Mouse (Mus musculus): ENCODE measurements around the gene Nol4l. TPM values are rescaled to one million over a fixed set of nuclear protein-coding genes. Genes with fewer than 3 reads are reported as not detected.

Gene Nol4l
- polyA plus RNA-seq, 1 experiment from 2014 or later, result 20.8 TPM

DNA sequence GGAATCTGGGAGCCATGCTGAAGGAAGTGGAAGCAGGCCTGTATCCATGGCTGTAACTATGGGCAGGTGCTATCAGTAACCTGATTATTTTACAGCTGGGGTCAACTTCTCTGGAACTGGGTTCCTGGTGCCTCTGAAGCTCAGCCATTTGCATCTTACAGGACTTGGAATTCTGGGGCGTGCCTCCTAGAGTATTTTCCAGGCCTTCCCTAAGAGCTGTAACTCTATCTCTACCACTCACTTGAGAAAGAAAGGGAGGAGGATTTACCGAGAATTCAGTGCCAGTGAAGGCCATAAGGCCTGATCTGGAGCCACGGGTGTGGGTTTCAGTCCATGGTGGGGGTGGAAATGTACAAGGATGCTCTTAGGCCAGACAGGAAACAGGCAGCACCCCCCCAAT lies 88.5 kb downstream of the Nol4l start:
- 24% methylated on average over 3 of the region's 3 CpGs for WGBS
- Histone ChIP-seq H3K27me3 (ENCODE audit: insufficient read depth, poor library complexity, severe bottlenecking) (no peaks in the 10 kb centered on the region), H3K36me3 (peaks cover under 1% of the 10 kb centered on the region; the same call in 1 of the 2 replicates), H3K9me3 (no peaks in the 10 kb centered on the region), H3K4me1 (peaks cover 86% of the 10 kb centered on the region), H3K27ac (peak overlapping the region; percentile 94), H3K4me3 (peak overlapping the region; percentile 81)
- DNase-seq (ENCODE audit: low spot score), result no peak

DNA sequence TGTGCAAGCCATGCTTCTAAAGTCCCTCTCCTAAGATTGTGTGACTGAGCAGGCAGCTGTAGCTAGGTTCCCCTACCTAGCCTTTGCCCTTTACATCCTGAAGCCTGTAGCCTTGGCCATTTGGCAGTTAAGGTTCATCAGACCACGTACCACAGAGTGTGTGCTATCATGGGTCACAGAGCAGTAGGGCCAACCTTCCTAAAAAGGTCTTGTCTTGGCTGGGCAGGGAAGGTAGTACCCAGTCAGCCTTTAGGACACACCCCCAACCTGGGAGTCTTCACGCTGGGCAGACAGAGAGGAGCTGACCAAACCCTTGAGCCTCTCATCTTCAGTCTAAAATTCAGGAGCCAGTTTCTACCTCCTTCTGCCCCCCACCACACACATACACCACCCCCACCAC lies 89.0 kb downstream of the Nol4l start:
- 34% methylated on average over 2 of the region's 2 CpGs for WGBS
- Histone ChIP-seq H3K27me3 (ENCODE audit: insufficient read depth, poor library complexity, severe bottlenecking) (no peaks in the 10 kb centered on the region), H3K4me3 (peak overlapping the region; percentile 81), H3K4me1 (peaks cover 87% of the 10 kb centered on the region), H3K27ac (peak overlapping the region; percentile 94), H3K9me3 (no peaks in the 10 kb centered on the region), H3K36me3 (peaks cover 5% of the 10 kb centered on the region)
- DNase-seq (ENCODE audit: low spot score), result no peak

DNA sequence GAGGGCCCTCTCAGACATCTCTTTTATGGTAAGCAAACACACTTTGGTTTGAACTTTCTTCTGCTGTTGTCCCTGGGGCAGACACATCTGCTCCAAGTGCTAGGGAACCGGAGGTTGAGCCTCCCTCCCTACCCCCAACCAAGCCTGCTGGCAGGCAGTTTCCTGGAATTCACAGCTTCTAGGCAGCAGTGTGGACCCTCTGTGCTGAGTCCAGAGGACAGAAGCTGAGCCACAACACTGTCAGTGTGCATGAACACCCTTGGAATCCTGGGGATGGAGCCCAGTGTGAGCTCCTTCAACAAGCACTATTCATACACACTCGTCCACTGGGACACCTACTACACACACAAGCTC lies 92.5 kb downstream of the Nol4l start:
- Histone ChIP-seq H3K27ac (peak overlapping the region; percentile 84), H3K27me3 (ENCODE audit: insufficient read depth, poor library complexity, severe bottlenecking) (no peaks in the 10 kb centered on the region), H3K4me3 (peak overlapping the region; percentile 31), H3K4me1 (peaks cover 94% of the 10 kb centered on the region), H3K36me3 (peaks cover 32% of the 10 kb centered on the region), H3K9me3 (no peaks in the 10 kb centered on the region)
- WGBS, result 23% methylated on average over 2 of the region's 2 CpGs
- DNase-seq (ENCODE audit: low spot score), result no peak

DNA sequence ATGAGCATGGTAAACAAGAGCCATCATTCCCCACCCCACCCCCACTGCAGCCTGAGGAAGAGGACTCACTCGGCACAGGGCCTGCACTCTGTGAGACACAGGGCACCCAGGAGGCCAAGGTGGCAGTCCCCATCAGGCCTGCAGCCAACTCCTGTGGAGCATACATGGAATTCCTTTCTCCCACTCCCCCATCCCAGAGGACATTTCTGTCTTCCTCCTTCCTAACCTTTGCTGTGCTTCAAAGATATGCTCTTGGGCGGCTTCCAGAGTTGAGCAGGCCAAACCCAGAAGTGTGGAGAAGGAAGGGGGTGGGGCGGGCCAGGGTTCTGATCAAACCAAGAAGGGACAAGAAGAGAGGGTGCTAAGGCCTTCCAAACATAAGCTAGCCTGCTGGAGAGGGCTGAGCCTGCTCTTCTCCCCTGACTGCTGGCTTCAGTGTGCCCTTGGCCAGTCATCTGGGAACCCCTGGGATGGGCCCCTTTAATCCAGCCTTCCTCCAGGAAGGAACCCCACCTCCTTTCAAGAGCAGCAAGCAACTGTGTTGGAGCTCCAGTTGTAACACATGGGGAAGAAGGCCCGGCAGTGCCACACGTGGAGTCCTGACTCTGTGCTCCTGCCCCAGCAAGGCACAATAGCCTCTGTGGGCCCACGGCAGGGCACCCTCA lies 93.0 kb downstream of the Nol4l start:
- DNase-seq (ENCODE audit: low spot score), result peak; percentile 84
- H3K4me1 ChIP-seq, result peaks cover 94% of the 10 kb centered on the region
- H3K9me3 ChIP-seq, result no peaks in the 10 kb centered on the region
- 10% methylated on average over 6 of the region's 6 CpGs for WGBS
- H3K27ac ChIP-seq, result peak overlapping the region; percentile 84
- H3K4me3 ChIP-seq, result peak overlapping the region; percentile 31
- no peaks in the 10 kb centered on the region for H3K27me3 ChIP-seq (ENCODE audit: insufficient read depth, poor library complexity, severe bottlenecking)
- peaks cover 35% of the 10 kb centered on the region for H3K36me3 ChIP-seq

DNA sequence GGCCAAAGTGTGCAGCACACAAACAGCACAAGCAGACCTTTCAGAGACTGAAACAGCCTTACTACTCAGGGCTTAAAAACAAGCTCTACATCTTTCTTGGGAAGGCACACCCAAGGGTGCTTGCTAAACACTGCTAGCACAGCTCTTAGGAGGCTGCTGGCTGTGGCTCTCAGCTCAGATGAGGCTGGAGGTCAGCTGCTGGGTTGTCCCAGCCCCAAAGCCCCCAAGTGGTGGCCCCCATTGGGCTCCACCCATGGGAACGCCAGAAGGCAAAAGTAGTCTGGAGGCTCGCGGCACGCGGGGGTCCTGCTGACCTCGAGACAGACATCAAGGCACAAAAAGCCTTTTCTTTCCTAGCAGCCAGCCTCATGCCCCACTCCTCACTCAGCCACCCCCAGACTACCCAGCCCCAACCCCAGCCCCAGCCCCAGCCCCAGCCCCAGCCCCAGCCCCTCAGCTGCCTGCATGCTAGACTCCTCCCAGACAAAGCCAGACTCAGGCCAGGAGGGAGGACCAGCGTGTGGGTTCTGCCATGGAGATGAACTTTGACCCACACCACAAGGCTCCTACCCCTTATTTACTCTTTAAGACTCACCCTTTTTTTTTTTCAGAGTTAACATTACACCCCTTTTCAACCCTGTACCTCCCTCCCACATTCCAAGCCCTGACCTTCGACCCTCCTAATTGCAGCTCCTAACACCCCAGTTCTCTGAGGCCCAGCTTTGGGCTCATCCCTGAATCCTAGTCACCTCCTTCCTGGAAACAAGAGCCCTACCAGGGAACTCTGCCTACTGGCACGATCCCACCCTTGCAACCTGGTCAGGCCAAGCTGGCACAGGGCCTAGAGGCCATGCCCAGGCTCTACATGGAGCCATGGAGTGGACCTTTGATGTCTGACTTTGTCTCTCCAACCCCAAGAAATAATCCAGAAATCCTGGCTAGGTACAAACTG lies 94.6 kb downstream of the Nol4l start:
- H3K4me3 ChIP-seq, result 0 out of 2 replicates have a peak overlapping the region, but pooled peaks have one; percentile 3
- peaks cover 94% of the 10 kb centered on the region for H3K4me1 ChIP-seq
- peak overlapping the region; percentile 84 for H3K27ac ChIP-seq
- H3K36me3 ChIP-seq, result peaks cover 51% of the 10 kb centered on the region
- no peaks in the 10 kb centered on the region for H3K9me3 ChIP-seq
- 43% methylated on average over 9 of the region's 9 CpGs for WGBS
- H3K27me3 ChIP-seq (ENCODE audit: insufficient read depth, poor library complexity, severe bottlenecking), result no peaks in the 10 kb centered on the region
- no peak for DNase-seq (ENCODE audit: low spot score)

DNA sequence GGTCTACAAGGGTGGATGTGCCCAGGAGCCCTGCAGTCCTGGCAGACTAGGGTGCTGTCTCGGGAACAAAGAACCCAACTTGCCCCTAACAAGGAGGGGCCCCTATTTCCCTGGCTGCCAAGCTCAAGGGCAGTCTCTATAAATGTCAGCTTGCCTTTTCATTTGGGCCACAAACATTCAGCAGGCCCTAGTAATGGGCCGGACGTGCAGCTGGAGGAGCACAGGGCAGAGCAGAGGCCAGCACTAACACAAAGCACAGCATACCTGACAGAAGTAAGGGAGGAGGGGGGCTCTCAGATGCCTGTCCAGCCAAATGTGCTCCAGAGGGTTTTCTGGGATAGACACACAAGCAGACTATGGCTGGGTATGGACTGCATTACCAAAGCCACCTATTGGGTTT lies 95.9 kb downstream of the Nol4l start:
- Histone ChIP-seq H3K4me3 (no peak overlapping the region), H3K36me3 (peaks cover 64% of the 10 kb centered on the region), H3K4me1 (peaks cover 99% of the 10 kb centered on the region), H3K27me3 (ENCODE audit: insufficient read depth, poor library complexity, severe bottlenecking) (no peaks in the 10 kb centered on the region), H3K9me3 (no peaks in the 10 kb centered on the region), H3K27ac (peak overlapping the region; percentile 84)
- DNase-seq (ENCODE audit: low spot score), result no peak
- WGBS, result 57% methylated on average over 3 of the region's 3 CpGs

DNA sequence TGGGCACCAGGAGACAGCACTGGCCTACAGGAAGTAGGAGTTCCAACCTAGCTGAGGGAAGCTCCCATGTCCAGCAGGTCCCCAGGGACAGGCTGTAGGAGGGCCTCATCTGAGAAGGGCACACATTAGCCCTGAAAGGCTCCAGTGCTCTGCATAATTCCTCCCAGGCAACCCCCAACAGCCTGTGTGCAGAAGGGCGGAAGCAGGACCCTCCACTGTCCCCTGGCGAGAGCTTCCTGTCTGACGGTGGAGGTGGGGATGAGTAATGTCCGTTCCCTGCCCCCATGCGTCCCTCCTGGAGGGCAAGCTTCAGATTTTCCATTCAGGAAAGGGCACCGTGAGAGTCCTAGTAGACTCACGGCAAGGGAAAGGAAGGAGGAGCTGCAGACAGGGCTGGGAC lies 97.3 kb downstream of the Nol4l start:
- Histone ChIP-seq H3K4me1 (peaks cover 99% of the 10 kb centered on the region), H3K27me3 (ENCODE audit: insufficient read depth, poor library complexity, severe bottlenecking) (no peaks in the 10 kb centered on the region), H3K36me3 (peaks cover 74% of the 10 kb centered on the region), H3K4me3 (peak overlapping the region; percentile 13; the same call in 1 of the 2 replicates), H3K27ac (peak overlapping the region; percentile 84), H3K9me3 (no peaks in the 10 kb centered on the region)
- 34% methylated on average over 7 of the region's 7 CpGs for WGBS
- no peak for DNase-seq (ENCODE audit: low spot score)

DNA sequence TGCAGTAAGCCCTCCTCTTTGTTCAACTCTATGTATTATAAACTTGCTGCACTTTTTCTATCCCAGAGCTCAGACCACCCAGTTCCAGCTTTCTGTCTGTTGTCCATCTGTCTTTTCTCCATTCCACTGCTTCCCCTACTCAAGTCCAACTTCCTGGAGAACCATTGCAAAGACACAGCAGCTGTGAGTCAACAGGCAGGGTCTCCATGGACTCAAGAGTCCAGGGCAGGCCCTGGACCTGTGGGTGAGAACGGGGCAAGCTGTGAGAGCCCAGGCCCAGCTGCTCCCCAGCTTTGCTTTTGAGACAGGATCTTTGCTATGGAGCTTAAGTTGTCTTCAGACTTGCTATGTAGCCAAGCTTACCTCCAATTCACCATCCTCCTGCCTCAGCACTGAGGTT lies 99.2 kb downstream of the Nol4l start:
- WGBS, result 96% methylated on average over 1 of the region's 1 CpGs
- Histone ChIP-seq H3K4me3 (no peak overlapping the region), H3K4me1 (peaks cover 99% of the 10 kb centered on the region), H3K27ac (0 out of 2 replicates have a peak overlapping the region, but pooled peaks have one; percentile 84), H3K27me3 (ENCODE audit: insufficient read depth, poor library complexity, severe bottlenecking) (no peaks in the 10 kb centered on the region), H3K9me3 (no peaks in the 10 kb centered on the region), H3K36me3 (peaks cover 74% of the 10 kb centered on the region)
- DNase-seq (ENCODE audit: low spot score), result no peak

DNA sequence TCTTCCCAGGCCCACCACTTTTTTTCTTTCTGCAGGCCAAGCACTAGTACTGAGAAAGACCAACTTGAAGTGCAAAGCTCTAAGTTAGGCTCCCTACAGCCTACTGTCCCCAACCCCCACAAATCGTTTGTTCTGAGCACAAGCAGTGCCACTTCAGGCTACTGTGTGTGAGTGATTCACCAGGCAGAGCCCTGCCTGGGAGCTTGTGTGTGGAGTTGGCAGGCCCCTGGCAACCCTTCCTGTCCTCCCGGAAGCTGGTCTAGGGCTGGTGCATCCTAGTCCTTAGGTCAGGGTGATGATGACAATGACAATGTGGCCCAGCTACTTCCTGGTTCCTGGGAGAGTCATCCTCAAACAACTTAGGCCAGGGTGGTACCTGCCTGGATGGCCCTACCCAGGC lies 101.3 kb downstream of the Nol4l start:
- peaks cover 77% of the 10 kb centered on the region for H3K36me3 ChIP-seq
- H3K27me3 ChIP-seq (ENCODE audit: insufficient read depth, poor library complexity, severe bottlenecking), result no peaks in the 10 kb centered on the region
- H3K4me3 ChIP-seq, result no peak overlapping the region
- H3K4me1 ChIP-seq, result peaks cover 98% of the 10 kb centered on the region
- H3K27ac ChIP-seq, result peak overlapping the region; percentile 63
- WGBS, result 61% methylated on average over 2 of the region's 2 CpGs
- no peaks in the 10 kb centered on the region for H3K9me3 ChIP-seq
- no peak for DNase-seq (ENCODE audit: low spot score)

DNA sequence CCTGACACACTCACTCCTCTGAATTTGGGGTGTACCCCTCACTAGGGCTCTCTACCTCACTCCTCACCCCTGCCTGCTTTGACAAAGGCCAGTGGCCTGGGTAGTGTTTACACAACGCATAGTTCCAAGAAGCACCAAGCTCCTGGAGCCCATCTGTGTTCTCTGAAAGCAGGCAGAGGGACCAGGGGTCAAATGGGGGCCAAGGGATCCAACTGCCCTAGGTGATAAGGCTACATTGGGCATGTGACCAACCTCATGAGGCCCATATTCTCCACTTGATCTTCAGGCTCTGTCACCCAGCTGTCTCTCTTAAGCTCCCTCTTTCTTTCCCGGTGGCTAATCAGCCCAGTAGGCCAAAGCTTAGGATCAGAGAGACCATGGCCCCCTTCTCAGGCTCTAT lies 102.8 kb downstream of the Nol4l start:
- peaks cover 98% of the 10 kb centered on the region for H3K4me1 ChIP-seq
- WGBS, result 0% methylated on average over 2 of the region's 2 CpGs
- H3K9me3 ChIP-seq, result no peaks in the 10 kb centered on the region
- peaks cover 75% of the 10 kb centered on the region for H3K36me3 ChIP-seq
- no peaks in the 10 kb centered on the region for H3K27me3 ChIP-seq (ENCODE audit: insufficient read depth, poor library complexity, severe bottlenecking)
- no peak overlapping the region for H3K4me3 ChIP-seq
- peak overlapping the region; percentile 72 for H3K27ac ChIP-seq
- DNase-seq (ENCODE audit: low spot score), result peak; percentile 89

DNA sequence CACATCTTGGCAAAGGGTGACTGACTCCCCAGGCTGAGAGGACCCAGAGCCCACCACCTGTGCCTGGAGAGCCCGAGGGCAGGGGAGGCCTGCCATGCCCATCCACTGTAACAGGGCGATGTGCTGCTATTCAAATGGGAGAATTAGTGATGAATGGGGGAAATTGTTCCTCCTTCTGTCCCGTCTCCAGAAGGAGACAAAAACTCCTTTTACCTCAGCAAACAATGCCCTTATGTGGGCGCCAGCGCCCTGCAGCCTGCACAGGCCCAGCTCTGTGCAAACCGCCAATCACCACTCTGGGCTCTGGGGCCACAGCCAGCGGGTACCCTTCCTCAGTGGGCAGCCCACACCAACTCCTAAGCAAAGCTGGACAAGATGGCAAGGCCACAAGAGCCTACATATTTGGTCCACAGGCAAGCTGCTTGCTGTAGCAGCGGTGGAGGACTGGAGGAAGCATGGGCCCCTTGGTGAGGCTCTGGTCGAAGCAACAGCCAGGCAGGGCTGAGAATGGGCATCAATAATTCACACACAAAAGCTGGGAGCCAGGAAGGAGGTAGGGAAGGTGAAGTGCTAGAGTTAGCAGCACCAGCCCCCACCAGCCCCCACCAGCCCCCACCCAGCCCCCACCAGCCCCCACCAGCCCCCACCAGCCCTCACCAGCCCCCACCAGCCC lies 103.6 kb downstream of the Nol4l start:
- no peaks in the 10 kb centered on the region for H3K9me3 ChIP-seq
- no peak for DNase-seq (ENCODE audit: low spot score)
- H3K27ac ChIP-seq, result peak overlapping the region; percentile 75
- H3K36me3 ChIP-seq, result peaks cover 68% of the 10 kb centered on the region
- H3K27me3 ChIP-seq (ENCODE audit: insufficient read depth, poor library complexity, severe bottlenecking), result no peaks in the 10 kb centered on the region
- WGBS, result 76% methylated on average over 9 of the region's 9 CpGs
- 0 out of 2 replicates have a peak overlapping the region, but pooled peaks have one; percentile 15 for H3K4me3 ChIP-seq
- H3K4me1 ChIP-seq, result peaks cover 91% of the 10 kb centered on the region

DNA sequence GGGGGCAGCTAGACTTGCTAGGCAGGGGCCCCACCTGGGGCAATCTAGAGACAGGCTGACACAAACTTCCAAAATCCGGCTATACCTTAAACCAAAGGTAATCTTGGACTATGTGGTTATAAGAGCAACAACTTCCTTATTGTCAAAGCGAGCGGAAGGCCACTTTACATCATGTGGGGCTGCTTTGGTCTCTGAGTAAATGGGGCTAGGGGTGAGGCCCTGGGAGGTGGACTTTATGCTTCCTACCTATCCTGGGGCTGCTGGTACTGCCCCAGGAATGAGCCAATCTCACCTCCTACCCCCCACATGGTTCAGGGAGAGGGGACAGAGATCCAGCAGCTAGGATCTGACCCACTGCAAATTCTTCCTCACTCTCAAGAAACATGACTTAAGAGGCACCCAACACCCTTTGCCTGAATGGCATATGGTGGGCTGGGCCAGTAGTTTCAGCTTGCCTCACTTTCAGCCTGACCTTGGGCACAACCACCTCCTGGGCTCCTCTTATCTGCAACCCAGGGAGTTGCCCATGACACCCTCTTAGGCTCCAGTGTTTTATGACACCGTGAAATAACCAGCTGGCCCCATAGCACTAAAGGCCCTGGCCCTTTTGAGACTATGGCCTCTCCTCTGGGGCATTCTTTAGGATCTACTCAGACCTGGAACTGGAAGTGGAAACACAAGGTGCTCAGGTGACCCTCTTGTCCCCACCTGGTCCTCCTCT lies 104.5 kb downstream of the Nol4l start:
- H3K9me3 ChIP-seq, result no peaks in the 10 kb centered on the region
- H3K4me3 ChIP-seq, result no peak overlapping the region
- peaks cover 68% of the 10 kb centered on the region for H3K36me3 ChIP-seq
- no peak for DNase-seq (ENCODE audit: low spot score)
- 76% methylated on average over 4 of the region's 4 CpGs for WGBS
- no peaks in the 10 kb centered on the region for H3K27me3 ChIP-seq (ENCODE audit: insufficient read depth, poor library complexity, severe bottlenecking)
- H3K27ac ChIP-seq, result peak overlapping the region; percentile 75
- peaks cover 83% of the 10 kb centered on the region for H3K4me1 ChIP-seq
